Mouse (Mus musculus) stomach, postnatal 0 days (tissue): Measurements from ENCODE around the gene Adcy9. TPM values are rescaled to one million over a fixed set of nuclear protein-coding genes. Genes with fewer than 3 reads are reported as not detected.

Experiments
- ATAC-seq: fragments of 200-750 bp; cut with Nextera tagmentation; 2 replicates; pipeline ENCODE4 v1.8.0; 2017; ENCODE audit not compliant: low FRiP score, low TSS enrichment
- DNase-seq: peaks from one replicate; pipeline ENCODE4 v3.0.0-alpha.2; 2016; ENCODE audit warnings: low spot score
- H3K27ac ChIP-seq: fragments of 300-500 bp; sonication (generic); replicated peaks from 2 replicates; pipeline ENCODE4 v1.5.1; 2014; ENCODE audit warnings: mild to moderate bottlenecking, control low read depth
- H3K27me3 ChIP-seq: fragments of 300-500 bp; sonication (generic); 2 replicates; pipeline ENCODE4 v1.6.1; 2014; ENCODE audit warnings: low read length; ENCODE audit not compliant: control insufficient read depth, insufficient read depth
- H3K36me3 ChIP-seq: fragments of 300-500 bp; sonication (generic); 2 replicates; pipeline ENCODE4 v1.6.1; 2014; ENCODE audit warnings: low read length, mixed read lengths; ENCODE audit not compliant: control insufficient read depth, insufficient read depth
- H3K4me1 ChIP-seq: fragments of 300-500 bp; sonication (generic); replicated peaks from 2 replicates; pipeline ENCODE4 v1.6.1; 2014; ENCODE audit warnings: antibody characterized with exemption; ENCODE audit not compliant: control insufficient read depth, insufficient read depth
- H3K4me2 ChIP-seq: fragments of 300-500 bp; sonication (generic); replicated peaks from 2 replicates; pipeline ENCODE4 v1.6.1; 2014; ENCODE audit warnings: low read depth, mild to moderate bottlenecking, control low read depth, moderate library complexity
- H3K4me3 ChIP-seq: fragments of 300-500 bp; sonication (generic); 2 replicates; pipeline ENCODE4 v1.5.1; 2014; ENCODE audit warnings: low read depth, low read length, control low read depth
- H3K9ac ChIP-seq: fragments of 300-500 bp; sonication (generic); 2 replicates; pipeline ENCODE4 v1.6.1; 2014; ENCODE audit warnings: mild to moderate bottlenecking, low read length, control low read depth, mixed read lengths
- H3K9me3 ChIP-seq: fragments of 300-500 bp; sonication (generic); 2 replicates; pipeline ENCODE4 v1.6.1; 2016; ENCODE audit warnings: low read length; ENCODE audit not compliant: control insufficient read depth
- CTCF ChIP-seq: IDR thresholded peaks from 2 replicates; pipeline ENCODE4 v1.5.1; 2016; ENCODE audit warnings: antibody characterized with exemption, low read depth, mild to moderate bottlenecking, moderate library complexity
- EP300 ChIP-seq: optimal IDR thresholded peaks from 2 replicates; pipeline ENCODE3; 2016; ENCODE audit warnings: antibody characterized with exemption
- WGBS: fragments of 180-500 bp; shearing (Covaris S2); extraction: QIAGEN DNeasy Blood & Tissue Kit; methylation state at CpG from one replicate; pipeline ENCODE4 v1.1.7; 2014; 5-methylcytosine and 5-hydroxymethylcytosine counted together
- polyA plus RNA-seq: library from polyadenylated mRNA; unstranded; fragments of >200 nt; fragmentation: Nextera tagmentation; extraction: Ambion mirVana; gene quantifications from 2 replicates; pipeline ENCODE4 v1.2.1, GENCODE M21; 2015

Adcy9 gene
- polyA plus RNA-seq, 1 experiment from 2014 or later: 1.2 TPM

GRCm38 (mm10) chr16:4374270-4374669 is 46.0 kb downstream of the Adcy9 start:
- Histone ChIP-seq H3K27ac (no peak overlapping the region), H3K4me3 (no peak overlapping the region), H3K9me3 (no peaks in the 10 kb centered on the region), H3K9ac (no peak overlapping the region), H3K4me2 (no peak overlapping the region), H3K36me3 (no peaks in the 10 kb centered on the region), H3K4me1 (no peaks in the 10 kb centered on the region), H3K27me3 (no peaks in the 10 kb centered on the region)
- WGBS: 83% methylated on average over 5 of the region's 5 CpGs
- DNase-seq (no peak), ATAC-seq (no peak)
- TF ChIP-seq CTCF (no peak), EP300 (no peak)

GRCm38 (mm10) chr16:4371039-4371438 is 49.3 kb downstream of the Adcy9 start:
- DNase-seq (no peak), ATAC-seq (no peak)
- H3K27me3 ChIP-seq: no peaks in the 10 kb centered on the region
- no peaks in the 10 kb centered on the region for H3K4me1 ChIP-seq
- no peak overlapping the region for H3K4me2 ChIP-seq
- 63% methylated on average over 2 of the region's 2 CpGs for WGBS
- no peaks in the 10 kb centered on the region for H3K36me3 ChIP-seq
- H3K9ac ChIP-seq: no peak overlapping the region
- H3K4me3 ChIP-seq: no peak overlapping the region
- no peaks in the 10 kb centered on the region for H3K9me3 ChIP-seq
- no peak overlapping the region for H3K27ac ChIP-seq
- TF ChIP-seq CTCF: no peak
- TF ChIP-seq EP300: no peak

GRCm38 (mm10) chr16:4370141-4370541 is 50.2 kb downstream of the Adcy9 start:
- no peaks in the 10 kb centered on the region for H3K4me1 ChIP-seq
- H3K9ac ChIP-seq: no peak overlapping the region
- H3K36me3 ChIP-seq: no peaks in the 10 kb centered on the region
- no peak overlapping the region for H3K27ac ChIP-seq
- H3K4me2 ChIP-seq: no peak overlapping the region
- TF ChIP-seq EP300 (no peak), CTCF (no peak)
- H3K4me3 ChIP-seq: no peak overlapping the region
- DNase-seq: no peak
- H3K27me3 ChIP-seq: no peaks in the 10 kb centered on the region
- 85% methylated on average over 10 of the region's 10 CpGs for WGBS
- ATAC-seq: no peak
- H3K9me3 ChIP-seq: no peaks in the 10 kb centered on the region

GRCm38 (mm10) chr16:4367930-4368329 is 52.4 kb downstream of the Adcy9 start:
- 51% methylated on average over 3 of the region's 3 CpGs for WGBS
- H3K4me2 ChIP-seq: no peak overlapping the region

GRCm38 (mm10) chr16:4367291-4367690 is 53.0 kb downstream of the Adcy9 start:
- Histone ChIP-seq H3K9me3 (no peaks in the 10 kb centered on the region), H3K27ac (no peak overlapping the region), H3K27me3 (no peaks in the 10 kb centered on the region), H3K4me2 (no peak overlapping the region), H3K9ac (no peak overlapping the region), H3K36me3 (no peaks in the 10 kb centered on the region), H3K4me1 (no peaks in the 10 kb centered on the region), H3K4me3 (no peak overlapping the region)
- ATAC-seq (no peak), DNase-seq (no peak)
- 85% methylated on average over 1 of the region's 1 CpGs for WGBS
- TF ChIP-seq EP300 (no peak), CTCF (no peak)

More at GRCm38 (mm10) chr16:4367930-4368329, 52.4 kb downstream of the Adcy9 start:
- no peaks in the 10 kb centered on the region for H3K27me3 ChIP-seq
- no peak overlapping the region for H3K27ac ChIP-seq
- no peaks in the 10 kb centered on the region for H3K4me1 ChIP-seq
- no peak overlapping the region for H3K4me3 ChIP-seq
- no peak for ATAC-seq
- H3K36me3 ChIP-seq: no peaks in the 10 kb centered on the region
- no peak for DNase-seq
- no peak for TF ChIP-seq CTCF
- TF ChIP-seq EP300: no peak
- no peaks in the 10 kb centered on the region for H3K9me3 ChIP-seq
- H3K9ac ChIP-seq: no peak overlapping the region

GRCm38 (mm10) chr16:4366671-4367070 is 53.6 kb downstream of the Adcy9 start:
- Histone ChIP-seq H3K9me3 (no peaks in the 10 kb centered on the region), H3K36me3 (no peaks in the 10 kb centered on the region), H3K27ac (no peak overlapping the region), H3K9ac (no peak overlapping the region), H3K27me3 (no peaks in the 10 kb centered on the region), H3K4me2 (no peak overlapping the region), H3K4me3 (no peak overlapping the region), H3K4me1 (no peaks in the 10 kb centered on the region)
- no peak for TF ChIP-seq CTCF
- TF ChIP-seq EP300: no peak
- 87% methylated on average over 3 of the region's 3 CpGs for WGBS
- no peak for ATAC-seq
- DNase-seq: no peak
